Mouse (Mus musculus) right cerebral cortex, postnatal 10 days (tissue): Measurements from ENCODE around the gene Irf3.
"Not testable (repeated sequence)": the region's sequence is repeated elsewhere in the genome, so short reads cannot be mapped to it uniquely, and the experiment has no call there.

Experiments used
- DNase-seq, 2 experiments: peaks; one replicate each; pipeline ENCODE4 v3.0.0; 2021; ENCODE audit warnings: low spot score in 2 of 2

Gene Irf3

DNA sequence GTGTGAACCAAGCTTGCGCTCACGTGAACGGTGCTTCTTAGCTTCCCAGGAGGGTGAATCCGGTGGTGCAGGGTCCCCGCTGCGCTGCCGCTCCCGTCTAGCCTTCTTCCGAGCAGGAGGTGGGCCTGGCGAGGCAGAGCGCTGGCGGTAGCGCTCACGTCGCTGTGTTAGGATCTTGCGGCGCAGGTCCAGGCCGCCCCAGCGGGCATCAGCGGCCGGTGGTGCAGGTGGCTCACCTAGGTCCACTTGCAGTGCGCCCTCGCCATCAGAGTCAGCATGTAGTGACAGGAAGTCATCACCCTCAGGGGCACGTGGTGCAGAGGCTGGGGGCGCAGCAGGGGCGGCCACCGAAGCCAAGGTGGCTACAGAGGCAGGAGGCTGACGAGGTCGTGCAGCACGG, 10.4 kb downstream of the Irf3 start:
- DNase-seq = no peak

DNA sequence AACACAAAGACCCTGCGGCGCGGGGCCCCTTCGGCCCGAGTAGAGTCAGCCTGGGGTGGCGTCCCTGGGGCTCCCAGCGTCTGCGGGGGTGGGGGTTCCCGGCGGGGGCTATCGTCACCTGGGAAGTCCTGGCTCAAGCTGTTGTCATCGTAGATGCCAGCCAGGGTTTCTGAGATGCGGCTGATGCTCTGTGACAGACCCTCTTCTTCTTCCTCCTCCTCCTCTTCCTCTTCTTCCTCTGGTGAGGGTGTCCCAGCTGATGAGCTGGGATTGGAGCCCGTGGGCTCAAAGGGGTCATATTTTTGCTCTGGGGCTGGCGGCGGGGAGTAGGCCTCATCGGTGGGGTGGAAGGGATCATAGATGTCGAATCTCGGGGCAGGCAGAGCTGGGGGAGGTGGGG, 11.0 kb downstream of the Irf3 start:
- no peak for DNase-seq

DNA sequence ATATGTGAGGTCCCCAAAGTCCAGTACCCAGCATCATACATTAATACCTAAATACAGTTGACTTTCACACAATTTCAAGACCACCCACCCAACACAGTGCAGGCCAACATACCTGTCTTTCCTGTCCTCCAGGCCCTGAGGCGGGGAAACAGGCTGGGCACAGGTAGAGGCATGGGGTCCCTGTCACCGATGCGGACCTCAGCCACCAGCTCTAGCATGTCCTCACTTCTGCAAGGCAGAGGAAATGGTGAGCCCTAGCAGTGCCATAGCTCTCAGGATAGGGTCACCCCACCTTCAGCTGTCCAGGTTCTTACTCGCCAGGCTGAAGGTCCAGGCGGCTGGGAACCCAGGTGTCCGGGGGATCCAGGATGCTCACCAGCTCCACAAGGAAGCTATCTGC, 14.6 kb downstream of the Irf3 start:
- DNase-seq = no peak

DNA sequence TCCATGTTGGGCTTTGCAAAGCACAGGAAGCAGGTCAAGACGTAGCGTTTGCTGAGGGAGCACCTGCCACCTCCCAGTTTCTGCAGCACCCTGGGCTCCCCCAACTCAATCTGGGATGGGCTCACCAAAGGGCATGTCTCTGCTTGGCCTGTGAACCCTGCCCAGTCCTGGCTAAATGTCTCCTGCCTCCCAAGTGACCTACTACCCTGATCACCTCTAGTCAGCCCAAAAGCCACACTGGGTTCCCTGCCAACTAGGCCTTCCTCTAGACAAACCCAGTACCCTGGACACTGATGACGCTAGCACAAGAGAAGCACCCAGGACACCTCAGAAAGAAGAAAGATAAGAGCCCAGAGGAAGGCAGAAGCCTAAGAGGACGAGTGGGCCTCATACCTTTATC, 15.4 kb downstream of the Irf3 start:
- DNase-seq = no peak

DNA sequence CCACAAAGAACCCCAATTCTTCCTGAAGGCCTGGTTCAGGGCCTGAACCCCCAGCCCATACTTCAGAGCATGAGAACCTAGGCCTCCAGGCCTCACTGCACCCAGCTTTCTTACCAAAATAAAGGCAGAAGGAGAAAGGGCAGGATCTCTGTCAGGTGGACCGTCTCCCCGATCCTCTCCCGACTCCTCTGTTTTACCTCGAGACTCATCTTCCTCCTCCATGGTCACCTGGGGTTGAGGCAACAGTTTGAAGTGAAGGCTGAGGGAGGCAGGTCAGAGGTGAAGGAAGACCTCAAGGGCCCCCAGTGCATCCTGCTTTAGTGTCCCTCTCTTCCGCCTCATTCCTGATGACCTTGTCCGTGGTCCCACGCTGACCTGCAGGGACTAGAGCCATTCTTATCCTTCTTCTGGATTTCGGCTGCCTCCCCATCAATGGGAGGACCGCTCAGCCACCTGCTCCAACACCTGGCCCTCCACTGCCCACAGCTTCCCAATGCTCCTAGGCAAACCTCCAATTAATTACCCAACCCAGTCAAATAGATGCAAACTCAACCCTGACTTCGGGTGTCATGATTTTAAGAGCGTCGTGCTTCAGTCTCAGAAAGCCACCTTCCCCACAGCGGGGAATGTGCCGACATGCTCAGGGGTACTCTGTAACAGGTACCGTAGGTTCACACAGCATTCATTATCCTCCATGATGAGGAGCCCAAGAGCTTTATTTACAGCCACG, 16.1 kb downstream of the Irf3 start:
- DNase-seq = no peak

DNA sequence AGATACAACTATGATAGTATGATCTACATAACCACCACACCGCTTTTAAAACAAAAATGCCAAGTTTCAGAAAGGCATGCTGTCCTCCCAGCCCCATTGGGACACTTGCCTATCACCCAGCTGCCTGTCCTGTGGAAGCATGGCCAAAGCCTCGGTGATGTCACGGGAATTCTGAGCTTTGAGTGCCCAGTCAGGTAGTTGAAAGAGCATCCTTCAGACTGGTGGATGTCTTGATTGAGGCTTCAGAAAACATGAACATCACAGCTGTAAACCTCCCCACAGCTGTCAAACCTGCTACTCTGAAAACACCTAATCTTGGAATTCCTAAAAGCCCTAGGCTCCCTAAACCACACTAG, 16.6 kb downstream of the Irf3 start:
- DNase-seq = no peak

DNA sequence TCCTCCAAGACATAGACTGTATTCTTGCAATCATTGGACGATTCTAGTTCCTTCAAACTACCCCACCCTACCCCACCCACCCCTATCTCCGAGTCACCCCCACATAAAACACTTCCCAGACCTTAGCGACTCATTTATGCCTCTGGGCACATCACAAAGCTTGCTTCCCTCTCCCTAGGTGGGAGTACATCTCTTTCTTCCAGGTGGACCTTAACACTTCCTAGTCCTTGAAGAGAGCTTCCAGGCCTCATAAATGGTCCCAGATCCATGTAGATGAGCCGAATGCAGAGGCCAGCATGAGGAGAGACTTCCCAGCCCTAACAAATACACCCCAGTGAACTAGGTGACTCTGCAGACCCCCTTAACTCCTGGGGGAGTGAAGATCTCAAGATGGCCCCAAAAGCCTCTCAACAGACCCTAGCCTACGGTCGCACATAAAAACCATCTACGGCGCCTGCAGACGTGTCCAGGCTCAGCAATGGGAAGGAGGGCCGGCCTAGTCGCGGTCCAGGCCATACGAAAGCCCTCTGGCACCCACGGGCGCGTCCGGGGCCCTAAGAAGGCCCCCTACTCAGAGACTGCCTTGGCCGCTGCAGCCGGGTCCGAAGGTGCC, 18.0 kb downstream of the Irf3 start:
- no peak for DNase-seq

DNA sequence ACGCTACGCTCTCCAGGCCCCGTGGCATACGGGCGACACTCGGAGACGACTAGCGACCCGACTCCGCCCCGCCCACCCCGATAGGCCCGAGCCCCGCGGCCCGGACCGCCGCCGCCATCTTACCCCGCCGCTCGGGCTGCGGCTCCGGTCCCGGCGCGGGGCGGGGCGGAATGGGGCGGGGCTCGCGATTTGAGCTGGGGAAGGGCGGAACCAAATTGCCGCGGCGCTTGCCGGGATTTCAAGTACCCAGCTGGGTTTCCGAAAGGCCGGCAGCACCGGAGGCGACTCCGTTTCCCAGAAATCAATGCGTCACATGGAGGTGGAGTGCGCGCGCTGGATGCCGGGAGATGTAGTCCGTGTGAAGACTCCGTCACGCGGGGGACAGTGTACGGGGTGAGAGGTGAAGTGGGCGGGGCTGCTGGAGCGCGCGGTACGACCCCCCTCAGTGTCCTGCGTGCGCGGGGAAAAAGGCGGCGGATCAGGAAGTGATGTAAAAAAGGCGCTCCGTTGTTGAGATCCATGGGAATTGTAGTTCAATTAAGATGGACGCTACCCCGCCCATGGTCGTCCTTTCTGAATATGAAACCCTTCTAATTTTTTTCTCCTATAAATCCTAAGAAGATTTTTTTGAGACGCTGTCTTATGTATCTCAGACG, 18.6 kb downstream of the Irf3 start, which contains the start of gene Scaf1:
Scaf1 (minus strand) TSS at position 407 of the 656 bp plus-strand sequence.
- DNase-seq = peak; percentile 100

DNA sequence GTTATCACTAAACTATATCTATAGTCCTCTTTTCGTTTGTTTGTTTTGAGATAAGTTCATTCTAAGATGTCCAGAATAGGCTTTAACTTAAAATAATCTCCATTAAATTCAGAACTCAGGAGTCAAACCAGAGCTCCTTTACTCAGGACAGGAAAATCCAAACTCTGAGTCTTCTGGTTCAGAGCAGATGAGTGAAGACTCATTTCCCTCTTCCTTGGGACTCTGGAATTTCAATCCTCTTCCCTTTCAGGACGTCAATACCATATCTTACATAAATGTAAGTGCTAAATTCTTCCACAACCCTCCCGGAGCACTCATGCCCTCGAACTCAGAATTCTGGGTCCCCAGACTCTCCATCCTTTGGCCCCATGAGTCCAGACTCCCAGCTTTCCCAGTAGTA, 19.3 kb downstream of the Irf3 start:
- DNase-seq = no peak

DNA sequence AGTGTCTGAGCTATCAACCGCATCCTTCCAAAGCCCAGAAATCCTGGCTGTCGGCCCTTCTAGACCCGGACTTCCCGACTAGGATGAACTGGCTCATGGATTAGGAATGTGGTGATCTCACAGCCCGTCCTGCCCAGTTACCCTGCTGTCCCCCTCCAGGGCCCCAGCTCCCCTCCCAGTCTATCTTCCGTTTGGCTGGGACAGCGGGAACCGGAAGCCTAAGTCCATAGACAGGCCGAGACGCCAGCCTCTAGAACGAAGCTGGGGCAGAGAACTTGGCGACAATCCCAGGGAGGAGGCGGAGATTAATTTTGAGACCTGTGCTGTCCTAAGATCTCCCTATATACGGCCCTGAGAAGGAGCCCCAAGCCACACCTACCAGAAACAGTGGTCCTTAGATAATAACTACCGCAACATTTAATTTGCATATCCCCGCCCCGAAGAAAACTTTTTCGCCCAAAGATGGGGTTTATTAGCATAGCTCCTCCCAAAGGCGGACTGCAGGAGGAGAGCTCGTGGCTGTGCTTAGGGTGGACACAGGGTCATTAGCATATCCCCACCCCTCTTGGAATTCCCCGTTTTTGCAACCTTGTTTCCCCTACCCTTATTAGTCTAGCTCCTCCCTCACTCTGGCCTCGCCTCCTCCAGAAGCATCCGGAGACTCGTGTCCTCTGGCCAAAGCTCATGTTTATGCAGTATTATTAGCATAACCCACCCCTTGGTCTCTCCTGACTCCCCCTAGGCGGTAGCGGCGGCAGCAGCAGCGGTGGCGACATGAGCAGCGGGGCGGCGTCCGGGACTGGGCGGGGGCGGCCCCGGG, 20.0 kb downstream of the Irf3 start, which contains the start of gene Rras:
Rras (plus strand) TSS at position 720 of the 820 bp plus-strand sequence.
- DNase-seq = peak; percentile 88 to 94

DNA sequence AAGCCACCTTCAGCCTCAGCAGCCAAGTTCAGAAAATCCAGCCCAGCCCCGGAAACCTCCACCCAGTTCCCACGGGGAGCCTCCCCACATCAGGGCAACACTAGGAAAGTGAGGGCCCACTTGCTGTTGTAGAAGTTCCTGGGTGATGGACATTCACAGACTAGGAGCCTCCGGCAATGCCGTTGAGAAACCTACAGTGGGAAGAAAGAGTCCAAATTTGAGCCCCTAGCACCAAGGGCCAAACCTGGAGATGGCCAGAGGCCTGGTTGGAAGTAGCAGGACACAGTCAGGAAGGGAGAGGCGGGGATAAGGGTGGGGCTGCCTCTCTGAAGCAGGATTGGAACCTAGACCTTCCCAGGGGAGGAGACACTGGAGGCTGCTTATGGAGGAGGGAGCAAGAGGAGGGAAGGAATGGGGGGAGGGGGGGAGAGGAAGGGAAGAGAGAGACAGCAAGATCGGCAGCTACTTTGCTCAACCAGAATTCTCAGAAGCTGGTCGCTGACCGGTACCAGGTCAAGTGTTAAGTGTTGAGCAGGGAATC, 21.7 kb downstream of the Irf3 start:
- peak in 1 of 2 experiments; percentile 35 for DNase-seq

DNA sequence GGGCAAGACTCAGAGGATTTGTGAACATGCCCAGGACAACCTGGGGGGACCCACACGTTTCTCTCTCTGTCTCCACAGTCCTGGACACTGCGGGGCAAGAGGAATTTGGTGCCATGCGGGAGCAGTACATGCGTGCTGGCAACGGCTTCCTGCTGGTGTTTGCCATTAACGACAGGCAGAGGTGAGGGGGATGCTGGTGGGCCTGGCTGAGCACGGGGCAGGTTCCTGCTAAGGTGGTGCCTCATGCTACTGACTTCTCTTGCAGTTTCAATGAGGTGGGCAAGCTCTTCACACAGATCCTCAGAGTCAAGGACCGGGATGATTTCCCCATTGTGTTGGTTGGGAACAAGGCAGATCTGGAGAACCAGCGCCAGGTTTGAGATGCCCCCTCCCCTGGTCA, 22.8 kb downstream of the Irf3 start:
- no peak for DNase-seq

DNA sequence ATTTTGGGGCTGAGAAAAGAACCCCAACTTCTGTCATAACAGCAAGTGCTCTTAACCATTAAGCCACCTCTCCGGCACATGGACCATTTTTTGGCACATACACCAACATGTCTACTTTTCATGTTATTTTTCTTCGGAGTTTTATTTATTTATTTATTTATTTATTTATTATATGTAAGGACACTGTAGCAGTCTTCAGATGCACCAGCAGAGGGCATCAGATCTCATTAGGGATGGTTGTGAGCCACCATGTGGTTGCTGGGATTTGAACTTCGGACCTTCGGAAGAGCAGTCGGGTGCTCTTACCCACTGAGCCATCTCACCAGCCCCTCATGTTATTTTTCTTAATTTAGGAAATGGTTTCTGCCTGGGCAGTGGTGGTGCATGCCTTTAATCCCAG, 26.3 kb downstream of the Irf3 start:
- not testable (repeated sequence) for DNase-seq

DNA sequence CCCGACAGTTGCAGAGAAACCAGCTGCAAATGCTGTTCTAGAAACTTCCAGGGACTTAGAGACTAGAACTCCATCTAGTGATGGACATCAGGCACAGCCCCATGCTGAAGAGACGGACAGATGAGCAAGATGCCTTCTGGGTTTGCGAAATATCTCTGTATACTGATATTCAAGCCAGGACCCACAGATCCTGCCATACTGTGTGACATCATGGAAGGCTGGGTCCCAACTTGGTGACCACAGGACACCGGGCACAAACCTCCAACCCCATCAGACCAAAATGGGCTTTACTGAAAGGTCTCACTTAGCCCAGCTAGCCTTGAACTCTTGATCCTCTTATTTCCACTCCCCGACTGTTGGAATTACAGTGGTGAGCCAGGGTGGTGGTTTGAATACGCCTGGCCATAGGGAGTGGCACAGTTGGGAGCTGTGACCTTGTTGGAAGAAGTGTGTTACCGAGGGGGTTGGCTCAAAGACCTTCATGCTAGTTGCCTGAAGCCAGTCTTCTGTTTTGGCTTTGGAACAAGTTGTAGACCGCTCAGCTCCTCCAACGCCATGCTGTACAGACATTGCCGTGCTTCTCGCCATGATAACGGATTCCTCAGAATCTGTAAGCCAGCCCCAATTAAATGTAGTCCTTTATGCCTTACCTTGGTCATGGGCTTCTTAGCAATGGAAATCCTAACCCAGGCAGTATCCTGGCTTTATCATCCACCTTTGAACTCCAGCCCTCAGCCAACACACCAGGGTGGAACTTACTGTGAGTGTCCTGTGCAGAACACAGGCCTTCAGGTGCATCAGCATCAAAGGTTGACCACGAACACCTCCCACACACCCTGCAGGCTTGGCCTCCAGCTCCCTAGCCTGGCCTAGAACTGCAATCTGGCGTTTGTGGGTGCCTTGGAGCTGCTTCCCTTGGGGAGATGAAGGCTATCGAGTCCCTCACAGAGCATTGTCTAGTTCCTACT, 27.1 kb downstream of the Irf3 start:
- no peak for DNase-seq

DNA sequence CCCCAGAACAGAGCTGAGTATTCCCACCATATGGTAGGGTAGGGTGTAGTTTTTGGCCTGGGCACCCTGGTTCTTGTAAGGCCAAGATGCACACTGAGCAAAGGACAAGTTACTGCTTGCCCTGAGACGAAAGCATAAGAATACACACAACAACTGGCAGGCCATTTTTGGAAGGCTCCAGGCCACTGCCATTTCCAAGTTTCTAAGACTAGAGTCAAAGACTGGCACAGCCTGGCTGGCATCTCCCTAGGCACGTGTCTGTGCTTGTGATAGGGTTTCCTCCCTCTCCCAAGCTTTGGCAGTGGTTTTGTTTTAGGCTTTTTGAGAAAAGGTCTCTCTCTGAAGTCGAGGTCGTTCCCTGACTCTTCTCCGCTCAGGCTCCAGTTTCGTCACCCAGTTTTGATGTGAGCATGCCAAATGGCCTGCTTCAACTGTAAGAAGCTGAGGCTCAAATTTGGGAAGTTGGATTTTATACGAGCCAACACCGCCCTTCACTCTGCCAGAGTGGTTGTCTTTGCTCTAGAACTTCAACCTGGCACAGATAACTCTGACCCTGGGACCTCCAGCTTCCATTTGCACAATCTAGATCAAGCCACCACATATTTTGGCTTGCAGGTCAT, 28.3 kb downstream of the Irf3 start:
- no peak for DNase-seq

DNA sequence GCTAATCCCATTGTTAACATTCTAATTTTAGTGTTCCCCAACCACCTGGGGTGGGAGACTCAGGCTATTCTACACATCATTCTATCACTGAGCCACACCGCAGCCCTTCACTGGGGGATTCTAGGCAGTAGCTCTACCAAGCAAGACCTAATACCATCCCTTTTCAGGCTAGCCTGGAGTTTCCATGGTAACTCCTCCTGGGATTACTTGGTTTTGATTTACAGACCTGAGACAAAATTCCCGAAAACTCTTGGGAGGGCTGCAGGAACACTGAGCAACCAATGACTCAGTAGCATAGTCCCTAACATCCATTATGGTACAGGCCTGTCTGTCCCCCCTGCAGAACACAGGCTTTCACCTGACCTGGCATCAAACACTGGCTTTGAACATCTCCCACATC, 28.8 kb downstream of the Irf3 start:
- no peak for DNase-seq

DNA sequence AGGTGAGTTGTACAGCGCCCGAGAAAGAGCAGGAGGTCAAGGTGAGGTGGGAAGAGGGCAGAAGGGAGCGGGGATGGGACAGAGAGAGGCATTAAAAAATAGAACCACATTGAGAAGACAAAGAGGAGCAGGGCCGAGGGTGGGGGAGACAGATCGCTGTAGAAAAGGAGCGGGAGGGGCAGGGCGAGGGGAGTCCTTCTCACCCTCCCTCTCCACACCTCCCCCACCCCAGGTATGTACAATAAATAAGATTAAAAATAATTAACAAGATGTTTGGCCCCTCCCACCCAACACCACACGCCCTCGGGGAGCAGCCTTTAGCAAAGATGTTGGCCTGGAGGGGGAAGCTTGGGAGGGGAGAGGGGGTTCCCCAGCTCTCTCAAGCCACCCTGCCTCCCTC, 30.3 kb downstream of the Irf3 start:
- DNase-seq = no peak

DNA sequence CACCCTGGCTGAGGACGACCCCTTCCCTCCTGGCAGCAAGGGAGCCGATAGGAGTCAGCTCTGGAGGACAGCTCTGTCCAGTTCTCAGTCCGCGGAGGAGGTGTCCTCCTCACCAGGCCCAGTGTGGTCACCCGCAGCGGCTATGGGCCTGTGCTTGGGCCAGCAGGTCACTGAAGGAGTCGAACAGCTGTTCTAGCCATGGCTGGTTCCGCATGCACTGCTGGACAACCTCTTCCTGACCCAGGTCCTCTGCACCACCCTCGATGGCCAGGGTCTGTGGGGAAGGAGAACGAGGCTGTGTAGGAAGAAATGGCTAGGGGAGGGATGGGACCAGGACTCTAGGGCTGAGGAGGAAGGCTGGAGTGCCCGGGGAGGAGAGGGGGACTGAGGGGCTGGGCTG, 30.9 kb downstream of the Irf3 start:
- no peak for DNase-seq

DNA sequence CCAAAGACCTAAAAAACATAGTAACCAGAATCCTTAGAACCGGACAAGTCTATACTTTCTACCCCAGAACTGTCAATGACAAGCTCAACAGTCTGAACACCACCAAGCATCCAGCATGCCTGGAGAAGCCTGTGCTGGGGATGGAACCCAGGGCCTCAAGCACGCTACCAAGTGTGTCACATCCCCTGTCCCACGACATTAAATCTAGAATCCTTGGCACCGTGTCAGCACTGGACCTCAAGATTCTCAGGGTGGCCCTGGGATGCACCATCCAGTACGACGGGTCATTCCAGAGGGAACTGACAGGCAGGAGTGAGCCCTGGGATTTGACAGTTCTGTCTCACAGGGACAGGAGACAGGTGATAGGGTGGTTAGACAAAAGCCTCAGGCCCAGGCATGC, 32.5 kb downstream of the Irf3 start:
- no peak for DNase-seq

DNA sequence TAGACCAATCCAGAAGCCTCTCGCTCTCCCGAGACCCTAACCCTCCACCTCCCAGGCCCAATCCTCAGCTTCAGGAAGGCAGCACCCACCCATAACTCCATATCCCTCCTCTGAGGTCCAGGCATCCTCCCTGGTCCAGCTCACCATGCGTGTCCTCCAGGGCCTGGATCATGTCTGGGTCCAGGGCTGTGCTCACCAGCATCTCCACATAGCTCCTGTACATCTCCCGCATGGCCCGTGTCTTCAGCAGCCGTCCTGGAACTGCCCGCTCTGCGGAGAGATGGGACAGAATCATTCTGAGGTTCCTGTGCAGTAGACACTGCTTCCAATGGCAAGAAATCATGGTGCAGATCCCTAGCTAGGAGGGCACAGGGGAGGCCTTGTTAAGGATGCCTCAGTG, 33.4 kb downstream of the Irf3 start:
- DNase-seq = no peak
